Mouse (Mus musculus) adrenal gland, adult 8-10 months (tissue): ENCODE data around the gene Ndufc2. TPM values are rescaled to one million over a fixed set of nuclear protein-coding genes. Genes with fewer than 3 reads are reported as not detected.
A peak's percentile ranks its signal among the peaks of the same experiment; 100 is the strongest.

Experiments used
- DNase-seq: peaks from one replicate; pipeline ENCODE4 v3.0.0; 2022
- total RNA-seq, 4 experiments: library from RNA; stranded (reverse); gene quantifications; 2 replicates each; pipeline ENCODE4 v1.2.4; 2022

The Ndufc2 gene
- 100 to 1,000 TPM; 202 to 264 (median 251) TPM for total RNA-seq

- DNase-seq = peak; percentile 55
These were observed at the start of gene Ndufc2 for GRCm38 (mm10) chr7:97399960-97400715. Gene Ndufc2, plus strand, starts transcription at chr7:97400003.

DNA sequence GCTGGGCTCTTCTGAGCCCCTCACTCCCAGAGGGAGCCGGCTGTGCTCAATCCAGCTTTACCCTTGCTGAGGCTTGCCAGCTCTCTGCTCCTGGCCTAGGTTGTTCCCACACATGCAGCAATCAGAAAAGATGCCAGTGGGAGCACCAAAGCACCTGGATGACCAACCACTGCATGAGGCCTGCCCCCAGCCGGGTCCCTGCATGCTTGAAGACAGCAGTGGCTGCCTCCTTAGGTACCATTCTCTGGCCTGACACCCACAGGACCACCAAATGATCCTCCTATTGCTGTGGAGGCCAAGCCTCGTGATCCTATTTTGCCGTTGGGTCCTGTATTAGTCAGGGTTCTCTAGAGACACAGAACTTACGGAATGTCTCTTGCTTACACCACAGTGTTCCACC is 48.9 kb upstream of the Ndufc2 start:
- no peak for DNase-seq

DNA sequence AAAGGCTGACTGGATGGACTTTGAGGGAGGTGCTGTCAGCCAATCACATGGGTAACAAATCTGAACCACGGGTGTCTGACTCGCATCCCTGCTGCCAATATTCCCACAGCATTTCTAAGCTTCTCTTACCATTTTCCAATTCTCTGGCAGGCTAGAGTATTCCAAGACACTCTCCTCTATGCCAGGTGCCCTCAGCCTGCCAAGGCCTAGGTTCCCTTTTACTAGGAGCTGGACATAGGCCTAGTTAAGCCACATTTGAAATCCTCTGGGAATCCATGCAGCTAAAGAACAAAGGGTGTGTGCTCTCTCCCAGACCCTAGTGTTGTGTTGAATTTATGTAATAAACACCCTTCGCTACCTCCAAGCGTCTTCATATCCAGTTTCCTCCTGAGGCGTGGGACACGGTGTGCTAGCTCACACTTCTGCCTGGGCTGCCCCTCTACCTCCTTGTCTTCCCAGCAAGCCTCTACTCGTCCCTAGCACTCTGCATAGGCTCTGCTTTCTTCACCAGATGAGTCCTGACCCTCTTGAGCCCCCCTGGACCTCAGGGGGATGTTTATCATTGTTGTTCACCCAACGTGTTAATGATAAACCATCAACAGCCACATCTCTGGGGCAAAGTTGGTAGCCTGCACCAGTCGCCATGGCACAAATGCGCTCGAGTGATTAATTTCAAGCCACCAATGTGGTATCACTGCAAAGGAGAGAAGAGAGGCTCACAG is 47.9 kb upstream of the Ndufc2 start:
- no peak for DNase-seq

- no peak for DNase-seq
These were observed 46.4 kb upstream of the Ndufc2 start for GRCm38 (mm10) chr7:97353356-97353755.

DNA sequence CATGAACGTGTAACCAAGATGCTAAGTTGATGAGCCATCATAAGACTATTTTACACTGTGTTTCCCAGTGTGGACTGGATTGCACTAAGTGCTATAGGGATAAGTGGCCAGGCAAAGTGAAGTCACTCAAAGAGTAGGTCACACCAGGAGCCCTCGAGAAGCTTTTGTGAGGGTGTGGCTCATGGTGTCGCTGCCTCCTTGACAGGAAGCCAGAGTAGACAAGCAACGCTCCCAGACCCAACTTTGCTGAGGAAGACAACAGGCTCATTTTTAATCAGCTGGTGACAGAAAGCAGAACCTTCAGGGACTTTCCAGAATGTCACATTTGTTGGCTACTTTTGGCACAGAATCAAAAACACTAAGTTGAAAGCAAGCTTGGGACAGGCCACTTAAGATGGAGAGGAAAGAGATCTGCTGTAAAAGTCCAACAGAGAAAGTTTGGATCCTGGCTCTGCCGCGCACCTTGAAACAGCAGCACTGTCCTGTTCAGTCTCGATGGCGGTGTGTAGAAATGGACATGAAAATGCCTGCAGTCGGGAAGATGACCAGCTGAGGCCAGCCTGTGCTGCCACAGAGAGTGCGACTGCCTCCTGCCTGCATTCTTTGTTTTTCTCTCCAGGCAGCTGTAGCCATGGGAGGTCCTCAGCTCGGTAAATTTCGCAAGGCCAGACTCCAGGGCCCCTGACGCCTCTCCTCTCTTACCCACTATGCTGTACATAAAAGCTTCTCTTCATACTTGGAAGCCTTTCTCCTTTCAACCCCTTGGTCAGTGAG is 44.5 kb upstream of the Ndufc2 start:
- no peak for DNase-seq

DNA sequence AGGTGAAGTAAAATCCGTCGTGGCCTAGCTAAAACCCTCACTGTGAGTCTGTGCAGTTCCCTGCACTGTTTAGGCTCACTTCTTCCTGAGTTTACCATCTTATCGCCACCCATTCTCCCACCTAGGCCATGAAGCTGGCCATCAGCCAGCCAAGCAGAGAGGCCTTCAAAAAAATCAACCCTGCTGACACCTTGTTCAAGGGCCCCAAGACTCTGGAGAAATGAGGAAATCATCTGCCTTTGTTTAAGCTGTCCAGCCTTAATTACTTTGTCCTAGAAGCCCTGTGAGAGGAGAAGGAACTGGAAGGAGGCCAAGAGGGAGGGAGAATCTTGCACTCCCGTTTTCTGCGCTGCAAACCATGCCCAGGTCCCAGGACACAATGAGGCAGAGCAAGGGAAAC is 43.5 kb upstream of the Ndufc2 start:
- DNase-seq = no peak

DNA sequence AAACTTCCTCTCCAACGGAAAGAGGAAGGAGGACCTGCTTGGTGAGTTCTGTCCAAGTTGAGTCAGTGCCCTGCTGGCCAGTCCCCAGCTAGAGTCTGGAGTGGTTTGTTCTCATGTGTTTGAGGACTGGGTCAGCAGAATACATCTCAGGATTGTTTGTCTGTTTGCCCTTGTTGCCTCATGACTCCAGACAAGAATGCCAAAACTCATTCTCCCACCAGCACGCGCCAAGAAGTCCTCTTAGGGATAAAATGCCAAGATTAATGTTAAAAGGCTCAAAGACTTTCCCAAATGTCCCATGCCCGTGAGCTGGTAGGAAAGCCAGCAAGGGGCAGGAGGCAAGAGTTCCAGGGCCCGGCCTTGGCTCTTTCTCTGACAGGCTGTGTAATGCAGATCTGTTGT is 42.9 kb upstream of the Ndufc2 start:
- no peak for DNase-seq

DNA sequence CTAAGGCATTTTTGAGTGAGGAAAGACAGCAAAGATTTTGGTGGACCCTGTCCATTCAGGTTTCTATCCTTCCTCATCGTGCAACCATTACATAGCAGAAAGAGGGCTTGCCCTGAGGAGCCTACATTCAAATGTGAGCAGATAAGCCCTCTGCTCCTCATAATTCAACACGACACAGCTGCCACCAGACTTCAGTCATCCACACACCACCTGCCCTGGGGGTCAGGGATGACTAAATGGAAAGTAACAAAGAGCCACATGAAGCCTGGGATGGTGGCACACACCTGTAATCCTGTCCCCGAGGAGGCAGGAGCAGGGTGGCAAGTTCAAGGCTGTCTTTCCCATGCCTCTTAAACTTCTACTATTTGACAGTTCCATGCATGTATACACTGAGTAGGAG is 42.0 kb upstream of the Ndufc2 start:
- no peak for DNase-seq

DNA sequence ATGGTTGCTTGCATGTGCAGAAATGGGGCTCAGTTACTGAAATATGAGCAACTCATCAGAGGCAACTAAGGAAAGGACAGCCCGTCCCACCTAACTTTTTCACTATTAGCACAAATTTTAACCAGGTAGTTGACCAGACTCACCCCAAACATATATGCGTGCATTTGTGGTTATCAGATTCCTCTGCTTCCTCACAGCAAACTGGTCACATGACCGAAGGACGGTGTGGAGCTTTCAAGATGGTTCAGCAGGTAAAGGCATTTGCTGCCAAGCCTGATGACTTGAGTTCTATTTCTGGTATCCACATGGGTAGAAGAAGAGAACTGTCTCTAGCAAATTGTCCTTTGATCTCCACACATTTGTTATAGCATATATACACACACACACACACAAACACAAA is 41.5 kb upstream of the Ndufc2 start:
- DNase-seq = no peak

DNA sequence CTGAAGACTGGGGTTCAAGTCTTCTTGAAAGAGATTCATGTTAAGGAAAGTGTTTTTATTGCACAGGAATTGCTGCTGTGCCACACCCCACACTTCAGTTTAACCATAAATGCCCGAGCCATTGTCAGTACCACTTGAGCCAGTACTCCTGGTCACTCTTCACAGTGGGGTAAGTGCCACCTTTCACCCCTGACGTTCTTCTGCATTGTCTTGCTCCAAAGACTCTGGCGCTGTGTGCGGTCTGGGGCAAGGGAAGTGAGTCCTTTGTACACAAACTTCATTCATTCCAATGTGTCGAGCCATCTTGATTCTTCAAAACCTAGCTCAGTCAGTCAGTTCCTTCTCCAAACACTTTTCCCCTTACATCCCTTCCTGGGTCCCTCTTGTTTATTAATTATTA is 39.6 kb upstream of the Ndufc2 start:
- no peak for DNase-seq

DNA sequence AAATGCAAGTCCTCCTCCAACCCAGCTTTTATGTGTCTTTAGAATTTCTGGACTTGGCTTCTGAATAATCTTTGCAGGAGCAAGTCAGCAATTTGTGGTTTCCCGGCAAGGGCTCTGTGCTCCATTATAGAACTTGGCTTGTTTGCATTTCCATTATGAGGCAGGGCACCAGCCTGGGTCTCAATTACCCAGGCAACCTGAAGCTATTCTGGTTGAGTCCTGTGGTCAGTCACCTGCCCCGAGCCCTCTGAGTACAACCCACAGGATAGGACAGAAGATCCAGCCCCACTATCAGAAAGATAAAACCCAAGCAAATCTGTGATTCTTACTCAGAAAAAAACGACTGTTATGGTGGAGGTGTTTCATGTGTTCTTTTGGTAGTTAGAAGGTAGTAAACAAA is 38.8 kb upstream of the Ndufc2 start:
- DNase-seq = no peak

DNA sequence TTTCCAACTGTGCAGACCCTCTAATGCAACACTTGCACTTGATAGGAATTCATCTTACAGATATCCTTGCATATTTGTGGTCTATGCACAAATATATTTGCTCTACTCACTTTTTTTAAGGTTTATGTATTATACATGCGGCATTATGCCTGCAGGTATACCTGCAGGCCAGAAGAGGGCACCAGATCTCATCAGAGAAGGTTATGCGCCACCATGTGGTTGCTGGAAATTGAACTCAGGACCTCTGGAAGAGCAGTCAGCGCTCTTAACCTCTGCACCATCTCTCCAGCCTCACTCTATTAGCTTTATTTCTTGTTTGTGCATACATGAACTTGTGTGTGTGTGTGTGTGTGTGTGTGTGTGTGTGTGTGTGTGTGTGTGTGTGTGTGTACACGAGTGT is 38.3 kb upstream of the Ndufc2 start:
- DNase-seq = no peak

DNA sequence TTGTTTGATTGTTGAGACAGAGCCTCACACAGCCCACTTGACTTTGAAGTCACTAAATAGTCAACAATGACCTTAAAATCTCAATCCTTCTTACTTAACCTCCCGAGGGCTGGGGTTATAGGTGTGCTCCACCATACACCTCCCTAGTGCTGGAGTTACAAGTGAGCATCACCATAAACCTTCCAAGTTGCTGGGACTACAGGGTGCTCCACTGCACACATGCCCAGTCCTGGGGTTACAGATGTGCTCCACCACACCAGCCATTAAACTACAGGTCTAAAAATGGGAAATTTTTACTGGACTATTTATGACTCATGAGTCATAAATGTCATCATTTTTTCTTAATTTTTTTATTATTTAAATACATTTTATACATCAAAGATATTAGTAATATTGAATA is 33.9 kb upstream of the Ndufc2 start:
- no peak for DNase-seq

DNA sequence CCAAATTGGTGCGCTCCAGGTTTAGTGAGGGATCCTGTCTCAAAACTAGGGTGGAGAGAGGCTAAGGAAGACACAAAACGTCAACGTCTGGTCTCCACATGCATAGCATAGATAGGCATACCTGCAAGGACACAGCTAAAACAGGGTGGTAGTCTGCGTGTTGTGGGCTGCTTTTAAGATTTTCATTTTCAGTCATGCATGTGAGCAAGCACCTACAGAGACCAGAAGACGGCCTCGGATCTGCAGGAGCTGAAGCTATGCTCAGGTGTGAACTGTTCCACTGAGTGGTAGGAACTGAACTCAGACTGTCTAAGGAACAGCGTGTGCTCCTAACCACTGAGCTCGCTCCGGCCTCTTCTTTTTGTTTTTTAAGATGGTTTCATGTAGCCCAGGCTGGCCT is 24.7 kb upstream of the Ndufc2 start:
- DNase-seq = no peak

DNA sequence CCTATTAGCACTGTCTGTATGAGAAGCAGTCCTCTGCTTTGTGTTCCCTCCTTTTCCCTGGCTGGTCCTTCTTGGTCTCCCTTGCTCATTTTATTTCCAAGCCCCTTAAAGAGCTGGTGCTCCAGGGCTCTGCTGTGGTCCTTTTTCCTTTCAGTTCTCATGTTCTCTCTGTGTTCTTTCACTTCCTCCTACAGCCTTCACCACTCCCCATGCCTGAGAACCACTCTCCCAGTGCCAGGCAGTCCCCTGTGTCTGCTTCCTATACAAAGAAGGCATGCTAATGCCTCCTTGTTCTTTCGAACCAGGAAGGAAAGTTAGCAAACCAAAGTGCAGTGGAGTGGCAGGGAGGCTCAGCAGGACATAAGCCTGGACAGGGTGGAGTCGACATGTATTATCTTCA is 23.9 kb upstream of the Ndufc2 start:
- DNase-seq = no peak

DNA sequence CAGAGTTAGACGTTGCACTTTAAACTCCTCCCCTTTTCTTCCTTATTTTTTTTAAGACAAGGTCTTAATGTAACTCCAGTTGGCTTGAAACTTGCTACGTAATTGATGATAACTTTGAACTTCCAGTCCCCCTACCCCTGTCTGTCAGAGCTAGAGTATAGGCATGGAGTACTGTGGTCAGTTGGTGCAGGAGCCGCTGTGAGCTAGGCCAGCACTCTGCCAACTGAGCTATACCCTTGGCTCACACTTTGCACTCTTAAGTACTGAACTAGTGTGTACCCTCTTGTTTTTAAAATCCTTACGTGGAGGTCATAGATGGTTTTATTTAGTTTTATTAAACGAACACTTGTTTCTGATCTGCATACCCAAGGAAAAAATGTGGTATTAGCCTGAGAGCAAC is 20.5 kb upstream of the Ndufc2 start:
- DNase-seq = no peak

GRCm38 (mm10) chr7:97380500-97381123 is 19.2 kb upstream of the Ndufc2 start:
- DNase-seq = no peak

DNA sequence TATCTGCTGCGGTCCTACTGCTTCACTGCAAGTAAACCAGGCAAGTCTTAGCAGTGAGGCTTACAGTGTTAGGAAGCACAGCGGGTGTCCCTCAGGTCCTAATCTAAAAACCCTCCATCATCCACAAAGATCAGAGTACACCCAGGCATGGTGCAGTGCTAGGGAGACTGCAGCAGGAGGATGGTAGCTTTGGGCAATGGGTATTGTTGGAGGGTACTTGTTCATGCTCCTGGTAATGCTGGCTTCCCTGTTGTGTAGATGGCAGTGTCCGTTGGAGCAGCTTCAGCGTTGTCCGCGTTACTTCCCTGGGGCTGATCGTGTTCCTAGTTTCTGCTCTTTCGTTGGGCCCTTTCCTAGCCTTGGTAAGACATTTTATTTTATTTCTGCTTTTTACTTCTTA is 17.1 kb upstream of the Ndufc2 start:
- no peak for DNase-seq

DNA sequence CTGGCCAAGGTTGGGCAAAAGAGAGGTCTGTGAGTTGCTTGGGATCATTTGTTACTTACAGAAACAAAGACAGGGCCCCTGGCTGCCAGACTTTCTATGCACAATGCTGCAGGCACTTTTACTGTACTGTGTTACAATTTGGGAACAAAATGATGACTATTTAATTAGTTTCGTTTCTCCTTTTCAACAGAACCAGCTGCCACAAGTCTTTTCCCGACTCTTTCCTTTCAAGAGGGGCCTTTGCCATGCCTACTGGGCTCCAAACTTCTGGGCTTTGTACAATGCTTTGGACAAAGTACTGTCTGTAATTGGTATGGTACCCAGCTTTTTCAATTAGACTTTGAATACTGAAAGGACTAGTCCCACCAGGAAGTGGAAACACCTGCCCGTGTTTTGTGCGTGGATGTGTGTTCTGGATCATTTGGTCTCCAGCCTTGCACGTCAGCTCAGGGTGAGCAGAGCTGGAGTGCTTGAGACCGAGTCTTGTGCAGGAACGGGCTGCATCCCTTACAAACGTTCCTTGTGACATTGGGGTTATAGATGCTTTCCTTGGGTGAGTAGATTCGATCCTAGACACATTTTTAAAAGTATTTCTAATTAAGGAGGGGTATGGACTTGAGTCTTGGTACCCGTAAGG is 16.2 kb upstream of the Ndufc2 start:
- no peak for DNase-seq

DNA sequence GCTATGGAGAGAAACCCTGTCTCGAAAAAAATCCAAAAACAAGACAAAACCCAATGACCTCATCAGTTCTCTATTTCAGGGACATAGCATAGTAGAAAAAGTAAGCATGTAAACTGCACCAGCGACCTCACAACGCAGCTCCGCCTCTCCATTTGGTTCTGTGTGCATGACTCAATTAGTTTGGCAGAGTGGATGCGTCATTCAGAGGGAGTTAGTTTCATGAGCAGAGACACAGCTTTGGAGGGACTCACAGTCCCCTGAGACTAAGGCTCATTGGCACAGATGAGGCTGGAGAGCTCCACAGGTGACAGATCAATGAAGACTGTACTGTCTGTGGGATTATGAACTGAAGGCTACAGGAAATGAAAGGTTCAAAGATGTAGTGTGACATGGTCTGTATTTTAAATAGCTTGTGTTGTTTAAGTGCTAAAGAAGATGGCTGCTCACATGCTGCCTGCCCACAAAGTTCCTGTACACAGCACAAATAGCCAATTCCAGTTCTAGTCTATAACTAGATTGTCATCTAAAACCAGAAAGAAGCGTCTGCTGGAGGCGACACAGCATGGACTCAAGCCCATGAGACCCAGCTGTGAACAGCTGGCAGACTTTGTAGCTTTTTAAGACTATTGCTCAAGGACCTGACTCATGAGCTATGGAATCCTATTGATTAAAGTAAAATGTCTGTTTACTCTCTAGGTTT is 13.5 kb upstream of the Ndufc2 start:
- peak; percentile 36 for DNase-seq

DNA sequence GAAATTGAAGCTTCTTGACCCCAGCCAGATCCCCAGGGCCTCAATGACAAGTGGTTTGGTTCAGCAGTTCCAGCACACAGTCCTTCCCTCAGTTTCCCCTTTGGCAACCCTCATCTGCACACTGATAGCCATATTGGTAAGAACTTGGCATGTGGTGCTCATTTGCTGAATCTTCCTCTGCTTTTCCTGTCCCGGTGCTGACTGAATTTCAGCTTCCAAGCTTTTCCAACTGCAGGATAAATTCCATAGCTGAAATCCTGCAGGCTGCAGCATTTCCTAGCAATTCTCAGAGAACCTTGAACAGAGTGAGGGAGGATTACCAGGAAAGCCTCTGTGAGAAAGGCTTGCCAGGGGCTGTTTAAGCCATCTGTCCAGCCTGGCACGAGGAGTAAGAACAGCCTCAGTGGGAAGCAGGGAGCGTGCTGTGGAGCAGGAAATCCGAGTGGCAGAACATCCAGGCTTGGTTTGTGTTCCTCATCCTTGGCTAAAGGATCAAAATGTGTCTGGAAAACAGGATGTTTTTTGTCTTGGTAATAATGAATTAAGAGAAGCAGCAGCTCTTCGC is 12.9 kb upstream of the Ndufc2 start:
- DNase-seq = no peak
